Mouse (Mus musculus): ENCODE results near the gene Lrrk1.

The Lrrk1 gene

GRCm38 (mm10) chr7:66297656-66298021, 90.5 kb downstream of the Lrrk1 start:
- DNase-seq, result no peak

- DNase-seq, result no peak
Observed at GRCm38 (mm10) chr7:66296921-66297655, 91.1 kb downstream of the Lrrk1 start.

- DNase-seq, result no peak
Observed at GRCm38 (mm10) chr7:66292552-66293376, 95.4 kb downstream of the Lrrk1 start.

- DNase-seq, result no peak
Observed at GRCm38 (mm10) chr7:66292010-66292409, 96.1 kb downstream of the Lrrk1 start.

DNA sequence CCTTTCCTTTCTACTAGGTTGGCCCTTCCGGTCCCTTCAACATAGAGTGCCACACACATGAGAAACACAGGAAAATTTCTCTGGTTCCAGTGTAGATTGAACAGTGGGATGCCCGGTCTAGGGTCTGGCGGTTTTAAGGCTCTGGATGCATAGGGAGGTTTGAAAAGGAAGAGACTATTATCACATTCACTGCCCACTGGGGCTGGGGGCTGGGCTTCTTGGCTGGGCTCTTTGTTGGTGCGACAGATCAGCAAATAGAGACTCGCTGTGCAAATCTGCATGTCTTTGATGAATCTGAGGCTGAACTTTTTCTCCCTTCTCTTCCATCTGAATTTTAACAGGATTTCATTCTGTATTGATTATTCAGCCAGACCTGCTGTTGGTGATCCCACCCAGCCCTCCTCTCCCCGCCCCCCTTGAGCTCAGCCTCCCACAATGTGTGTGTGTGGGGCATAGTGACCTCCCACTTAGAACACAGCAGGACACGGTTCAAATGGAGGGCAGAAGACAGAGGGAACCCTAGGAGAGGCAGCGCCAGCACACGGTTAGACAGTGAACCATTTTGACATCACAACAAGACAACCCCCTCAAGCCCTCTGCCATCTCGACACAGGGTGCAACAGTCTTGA, 105.1 kb downstream of the Lrrk1 start:
- no peak for DNase-seq

- DNase-seq, result no peak
Observed at GRCm38 (mm10) chr7:66282265-66282664, 105.9 kb downstream of the Lrrk1 start.

- DNase-seq, result no peak
Observed at GRCm38 (mm10) chr7:66278001-66278400, 110.1 kb downstream of the Lrrk1 start.

GRCm38 (mm10) chr7:66273494-66273893, 114.7 kb downstream of the Lrrk1 start:
- no peak for DNase-seq

DNA sequence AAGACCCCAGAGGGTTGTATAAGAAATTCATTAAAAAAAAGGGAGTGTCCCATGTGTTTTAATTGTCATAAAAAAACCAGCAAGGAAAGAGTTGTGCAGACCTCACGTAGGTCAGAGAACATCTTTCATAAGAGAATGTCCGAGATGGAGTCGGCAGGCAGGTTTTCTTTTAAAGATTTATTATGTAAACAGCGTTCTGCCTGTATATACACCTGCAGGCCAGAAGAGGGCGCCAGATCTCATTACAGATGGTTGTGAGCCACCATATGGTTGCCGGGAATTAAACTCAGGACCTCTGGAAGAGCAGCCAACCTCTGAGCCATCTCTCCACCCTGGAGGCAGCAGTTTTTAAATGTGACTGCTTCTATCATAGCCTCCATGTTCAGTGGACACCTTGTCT, 116.9 kb downstream of the Lrrk1 start:
- DNase-seq, result peak; percentile 54 to 57

GRCm38 (mm10) chr7:66266942-66267850, 121.0 kb downstream of the Lrrk1 start:
- no peak for DNase-seq

DNA sequence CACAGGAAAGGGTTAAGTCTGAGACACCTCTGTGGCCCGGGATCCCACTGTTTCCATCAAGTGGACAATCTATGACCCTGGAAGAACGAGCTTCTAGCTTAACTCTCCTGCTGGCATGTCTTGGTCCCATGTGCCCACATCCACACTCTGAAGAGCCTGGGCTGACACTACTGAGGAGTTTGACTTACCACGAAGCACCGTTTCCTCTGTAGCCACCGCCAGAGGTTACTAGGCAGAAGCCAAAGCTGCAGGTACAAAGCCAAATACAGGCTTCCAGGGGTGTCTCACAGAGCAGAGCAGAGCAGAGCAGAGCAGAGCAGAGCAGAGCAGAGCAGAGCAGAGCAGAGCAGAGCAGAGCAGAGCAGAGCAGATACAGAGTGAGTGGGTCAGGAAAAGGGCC, 124.7 kb downstream of the Lrrk1 start:
- DNase-seq, result no peak

DNA sequence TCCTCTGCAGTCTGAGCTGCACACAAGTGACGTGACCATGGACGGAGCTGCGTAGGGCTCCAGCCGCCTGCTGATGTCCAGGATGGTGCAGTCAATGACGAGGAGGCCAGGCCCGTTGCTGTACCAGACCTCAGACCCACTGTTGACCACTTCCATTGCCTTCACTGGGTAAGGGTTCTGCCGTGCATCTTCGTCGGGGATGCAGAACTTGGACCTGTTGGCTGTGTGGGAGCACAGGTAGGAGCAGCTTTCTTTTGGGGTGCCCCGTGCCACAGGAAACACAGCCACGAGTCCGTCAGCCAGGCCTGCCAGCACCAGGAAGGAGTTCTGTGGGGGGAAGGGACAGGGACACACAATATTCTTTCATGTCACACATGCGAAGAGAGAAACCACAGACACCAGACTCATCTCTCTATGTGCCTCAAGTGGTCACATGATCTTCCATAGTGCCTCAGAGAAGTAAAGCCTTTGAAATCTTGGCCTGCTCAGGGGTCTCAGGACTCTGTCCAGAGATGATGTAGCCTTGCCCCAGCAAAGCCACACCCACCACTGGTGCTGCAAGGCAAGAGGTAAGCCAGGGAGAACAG, 125.5 kb downstream of the Lrrk1 start:
- DNase-seq, result no peak

GRCm38 (mm10) chr7:66260763-66261390, 127.3 kb downstream of the Lrrk1 start:
- DNase-seq, result no peak

DNA sequence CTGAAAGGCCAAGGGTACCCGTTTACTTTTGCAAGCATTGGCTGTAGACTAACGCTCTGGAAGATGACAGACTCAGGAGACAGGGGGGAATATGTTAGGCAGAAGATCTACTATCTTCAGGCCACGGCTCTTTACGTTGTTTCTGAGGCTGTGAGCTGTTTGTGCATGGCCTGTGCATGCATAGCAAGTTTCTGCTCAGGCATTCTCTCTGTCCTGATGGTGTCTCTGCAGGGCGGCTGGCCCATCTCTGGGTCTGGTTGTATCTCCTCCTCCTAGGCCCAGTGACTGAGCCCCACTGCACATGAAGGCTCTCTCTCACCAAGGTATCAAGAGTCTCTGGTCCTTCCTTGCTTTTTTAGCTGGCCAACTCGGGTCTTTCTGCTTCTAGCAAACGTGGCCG, 127.9 kb downstream of the Lrrk1 start:
- no peak for DNase-seq

- no peak for DNase-seq
Observed at GRCm38 (mm10) chr7:66259436-66260206, 128.5 kb downstream of the Lrrk1 start.

DNA sequence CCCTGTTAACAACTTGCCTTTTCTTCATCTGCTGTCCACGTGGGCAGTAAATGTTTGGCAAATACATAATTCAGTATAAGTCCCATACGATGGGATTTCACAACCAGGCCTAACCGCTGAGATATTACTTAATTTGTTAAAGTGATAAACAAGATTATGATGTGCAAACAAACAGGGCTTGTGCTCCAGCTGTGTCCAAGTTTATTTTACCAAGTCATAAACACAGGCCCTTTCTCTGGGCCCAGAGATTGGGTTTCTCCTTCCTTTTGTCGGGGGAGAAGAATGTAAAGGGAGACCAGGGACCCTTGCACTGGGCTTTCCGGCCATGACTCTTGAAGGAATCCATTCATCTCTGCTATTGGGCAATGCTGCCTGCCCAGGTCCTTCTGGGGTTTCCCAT, 129.2 kb downstream of the Lrrk1 start:
- no peak for DNase-seq

GRCm38 (mm10) chr7:66257232-66257631, 130.9 kb downstream of the Lrrk1 start:
- DNase-seq, result no peak

GRCm38 (mm10) chr7:66256441-66256840, 131.7 kb downstream of the Lrrk1 start:
- DNase-seq, result no peak

GRCm38 (mm10) chr7:66254993-66255392, 133.2 kb downstream of the Lrrk1 start:
- DNase-seq, result no peak

DNA sequence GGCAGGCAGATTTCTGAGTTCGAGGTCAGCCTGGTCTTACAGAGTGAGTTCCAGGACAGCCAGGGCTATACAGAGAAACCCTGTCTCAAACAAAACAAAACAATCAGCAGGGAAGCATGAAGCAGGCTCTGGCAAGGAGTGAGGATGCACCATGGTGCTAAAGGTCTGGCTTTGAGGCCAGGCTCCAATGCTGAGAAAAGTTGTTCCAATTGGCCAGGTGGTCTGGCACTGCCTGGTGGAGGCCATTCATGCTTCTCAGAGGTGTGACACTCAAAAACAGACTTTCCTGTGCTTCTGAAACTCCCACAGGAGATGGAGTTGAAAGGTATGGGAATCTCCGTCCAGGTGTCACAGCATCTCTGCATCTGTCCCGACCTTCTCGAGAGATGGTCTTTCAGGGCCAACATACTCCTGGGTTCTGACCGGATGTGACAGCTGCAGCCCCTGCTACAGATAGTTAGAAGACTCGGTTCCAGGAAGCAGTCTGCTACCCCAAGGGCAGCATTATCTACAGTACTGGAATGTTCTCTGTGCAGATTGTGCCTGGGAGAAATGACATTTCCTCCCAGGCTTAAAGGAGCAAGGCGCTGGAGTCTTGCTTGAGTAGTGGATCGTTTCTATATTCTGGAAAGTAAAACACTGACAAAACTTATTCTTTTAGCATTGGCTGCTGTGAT, 134.0 kb downstream of the Lrrk1 start:
- no peak for DNase-seq
